8 mouse cellular contexts compared by ENCODE assay signal in the genomic region with DNA sequence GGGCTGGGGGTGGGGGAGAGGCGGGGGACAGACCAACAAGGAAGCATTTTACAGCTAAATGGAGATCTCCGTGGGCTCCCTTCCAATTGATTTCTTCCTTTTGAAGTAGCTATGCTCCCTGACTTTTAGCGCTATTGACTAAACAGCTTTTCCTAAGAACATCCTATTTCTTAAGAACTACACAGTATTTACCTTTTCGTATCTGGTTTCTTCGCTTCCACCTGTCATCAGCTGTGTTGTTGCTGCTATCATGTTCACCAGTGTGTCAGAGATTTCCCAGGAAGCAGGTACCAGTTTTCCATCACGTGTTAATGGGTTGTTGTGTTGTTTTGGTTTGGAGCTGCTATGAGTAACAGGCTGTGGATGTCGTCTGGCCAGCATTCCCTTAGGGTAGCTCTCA. TPM values are rescaled to one million over a fixed set of nuclear protein-coding genes. Genes with fewer than 3 reads are reported as not detected.
DNase-seq lines count a peak whose midpoint lies in the region; ATAC-seq and TF ChIP-seq lines count a peak whose summit lies in the region.

A gene (minus strand): TSS at position 260 of the 400 bp plus-strand sequence.

- no peak for TF ChIP-seq CTCF in kidney, postnatal 0 days (IDR thresholded peaks at IDR 0.05; ENCODE audit: low read depth)

- WGBS in kidney, postnatal 0 days, result 25% methylated on average over 7 of the region's 7 CpGs
- WGBS in forebrain, embryonic 11.5 days, result 46% methylated on average over 7 of the region's 7 CpGs
- WGBS in intestine, embryonic 14.5 days, result 31% methylated on average over 7 of the region's 7 CpGs
- WGBS in midbrain, embryonic 16.5 days, result 29% methylated on average over 7 of the region's 7 CpGs

- H3K4me1 ChIP-seq in kidney, postnatal 0 days (replicated peaks; ENCODE audit: insufficient read depth, low read length), result peaks cover 17% of the 10 kb centered on the region; the same call in 1 of the 2 replicates
- H3K4me1 ChIP-seq in forebrain, embryonic 11.5 days (replicated peaks; ENCODE audit: control insufficient read depth, insufficient read depth, low read length), result peaks cover 2% of the 10 kb centered on the region; the same call in 1 of the 2 replicates
- H3K4me1 ChIP-seq in intestine, embryonic 14.5 days (replicated peaks; ENCODE audit: control insufficient read depth, insufficient read depth, low read length), result peaks cover 15% of the 10 kb centered on the region
- peaks cover 23% of the 10 kb centered on the region for H3K4me1 ChIP-seq in midbrain, embryonic 16.5 days (ENCODE audit: control insufficient read depth, insufficient read depth, low read length)

- no peaks in the 10 kb centered on the region for H3K27me3 ChIP-seq in kidney, postnatal 0 days (ENCODE audit: insufficient read depth, low read length)
- no peaks in the 10 kb centered on the region for H3K27me3 ChIP-seq in forebrain, embryonic 11.5 days (ENCODE audit: control insufficient read depth, insufficient read depth, low read length)
- H3K27me3 ChIP-seq in intestine, embryonic 14.5 days (replicated peaks; ENCODE audit: control insufficient read depth, insufficient read depth, low read length), result no peaks in the 10 kb centered on the region
- no peaks in the 10 kb centered on the region for H3K27me3 ChIP-seq in midbrain, embryonic 16.5 days (ENCODE audit: control insufficient read depth, insufficient read depth, low read depth, low read length)

- H3K9ac ChIP-seq in kidney, postnatal 0 days (ENCODE audit: low read depth, low read length), result peak within 1 kb of the TSS; percentile 86
- H3K9ac ChIP-seq in forebrain, embryonic 11.5 days (ENCODE audit: low read length), result peak within 1 kb of the TSS; percentile 86
- H3K9ac ChIP-seq in intestine, embryonic 14.5 days (ENCODE audit: low read length), result peak within 1 kb of the TSS; percentile 53
- peak within 1 kb of the TSS; percentile 91 for H3K9ac ChIP-seq in midbrain, embryonic 16.5 days (ENCODE audit: low read depth, low read length)

- peak within 1 kb of the TSS; percentile 91 for H3K4me3 ChIP-seq in kidney, postnatal 0 days (replicated peaks; ENCODE audit: low read depth, low read length)
- peak within 1 kb of the TSS; percentile 95 for H3K4me3 ChIP-seq in forebrain, embryonic 11.5 days (ENCODE audit: low read depth, low read length)
- peak within 1 kb of the TSS; percentile 83 for H3K4me3 ChIP-seq in intestine, embryonic 14.5 days (ENCODE audit: low read depth, low read length)
- peak within 1 kb of the TSS; percentile 96 for H3K4me3 ChIP-seq in midbrain, embryonic 16.5 days (ENCODE audit: low read depth, low read length)

- no peak for DNase-seq in kidney, postnatal 0 days (ENCODE audit: low spot score)
- DNase-seq in kidney, adult 9 months, result no peak
- DNase-seq in Muller cell, postnatal 12 days (ENCODE audit: inconsistent ontology term), result peak; percentile 22
- DNase-seq in forebrain, embryonic 11.5 days (ENCODE audit: low spot score), result no peak
- DNase-seq in intestine, embryonic 14.5 days (ENCODE audit: low spot score), result no peak
- DNase-seq in right cerebral cortex, postnatal 36 days (ENCODE audit: low spot score in 2 of 2), result no peak
- DNase-seq in testis, postnatal 14 days (ENCODE audit: low spot score), result no peak

- H3K9me3 ChIP-seq in kidney, postnatal 0 days (replicated peaks; ENCODE audit: low read length), result no peaks in the 10 kb centered on the region
- no peaks in the 10 kb centered on the region for H3K9me3 ChIP-seq in forebrain, embryonic 11.5 days (ENCODE audit: control insufficient read depth, low read length)
- H3K9me3 ChIP-seq in intestine, embryonic 14.5 days (ENCODE audit: control insufficient read depth, low read length), result no peaks in the 10 kb centered on the region
- H3K9me3 ChIP-seq in midbrain, embryonic 16.5 days (replicated peaks; ENCODE audit: control insufficient read depth, low read length, poor library complexity, severe bottlenecking), result no peaks in the 10 kb centered on the region

- ATAC-seq in kidney, postnatal 0 days (replicated peaks; ENCODE audit: low FRiP score, low read depth), result no peak
- no peak for ATAC-seq in forebrain, embryonic 11.5 days (replicated peaks; ENCODE audit: low FRiP score)
- ATAC-seq in intestine, embryonic 14.5 days (replicated peaks; ENCODE audit: low FRiP score, low TSS enrichment, low read depth), result no peak
- ATAC-seq in midbrain, embryonic 16.5 days, result no peak

- H3K27ac ChIP-seq in kidney, postnatal 0 days, result peak within 1 kb of the TSS; percentile 58
- peak within 1 kb of the TSS; percentile 68 for H3K27ac ChIP-seq in forebrain, embryonic 11.5 days (ENCODE audit: low read depth, low read length)
- 0 out of 2 replicates have a peak within 1 kb of the TSS, but pooled peaks have one; percentile 16 for H3K27ac ChIP-seq in intestine, embryonic 14.5 days (ENCODE audit: low read depth)
- peak within 1 kb of the TSS; percentile 76 for H3K27ac ChIP-seq in midbrain, embryonic 16.5 days (ENCODE audit: low read length)

- peak within 1 kb of the TSS; percentile 89 for H3K4me2 ChIP-seq in kidney, postnatal 0 days (ENCODE audit: low read length)
- peak within 1 kb of the TSS; percentile 86 for H3K4me2 ChIP-seq in forebrain, embryonic 11.5 days (ENCODE audit: low read depth, low read length, severe bottlenecking)
- H3K4me2 ChIP-seq in intestine, embryonic 14.5 days (ENCODE audit: low read length), result peak within 1 kb of the TSS; percentile 84
- H3K4me2 ChIP-seq in midbrain, embryonic 16.5 days (ENCODE audit: low read length), result peak within 1 kb of the TSS; percentile 63

- no peaks in the 10 kb centered on the region for H3K36me3 ChIP-seq in kidney, postnatal 0 days (ENCODE audit: insufficient read depth, low read length)
- no peaks in the 10 kb centered on the region for H3K36me3 ChIP-seq in forebrain, embryonic 11.5 days (ENCODE audit: control insufficient read depth, insufficient read depth, low read length)
- no peaks in the 10 kb centered on the region for H3K36me3 ChIP-seq in intestine, embryonic 14.5 days (ENCODE audit: control insufficient read depth, insufficient read depth, low read length)
- no peaks in the 10 kb centered on the region for H3K36me3 ChIP-seq in midbrain, embryonic 16.5 days (ENCODE audit: control insufficient read depth, insufficient read depth, low read length)

RNA-seq across cellular contexts. Expression of the gene that starts here (rescaled TPM):
- 20.7 and 21.1 TPM in 2 replicates for polyA plus RNA-seq in kidney, postnatal 0 days (2015; fragmentation: Nextera tagmentation; extraction: Ambion mirVana)
- polyA plus RNA-seq in forebrain, embryonic 11.5 days (2014; fragmentation: Nextera tagmentation; extraction: Ambion mirVana), result 25.7 and 26.1 TPM in 2 replicates
- polyA plus RNA-seq in intestine, embryonic 14.5 days (2014; fragmentation: Nextera tagmentation; extraction: Ambion mirVana), result 15.4 and 16.8 TPM in 2 replicates
- polyA plus RNA-seq in midbrain, embryonic 16.5 days (2015; fragmentation: Nextera tagmentation; extraction: Ambion mirVana), result 24.9 and 26.5 TPM in 2 replicates

Comparison
In these comparisons a context has a peak if more than half of its experiments do, and no peak if none do; other contexts are left out.
1. H3K27ac ChIP-seq: peak in every context shown above with its lines; median percentile 76 in midbrain, embryonic 16.5 days; 68 in forebrain, embryonic 11.5 days; 58 in kidney, postnatal 0 days; 16 in intestine, embryonic 14.5 days.